Mouse (Mus musculus) CH12.LX (cell line): Measurements from ENCODE around the gene Efna4. TPM values are rescaled to one million over a fixed set of nuclear protein-coding genes. Genes with fewer than 3 reads are reported as not detected.

ENCODE experiments used
- DNase-seq: peaks from one replicate; pipeline ENCODE4 v3.0.0-alpha.2; 2013; ENCODE audit errors: extremely low read depth
- H3K27ac ChIP-seq: 2 replicates; pipeline ENCODE4 v1.5.1; 2012; ENCODE audit warnings: low read depth, mild to moderate bottlenecking, control low read depth, moderate library complexity; ENCODE audit not compliant: insufficient read depth
- H3K27me3 ChIP-seq: replicated peaks from 2 replicates; pipeline ENCODE3; 2012; ENCODE audit warnings: inconsistent platforms
- H3K36me3 ChIP-seq, 2 experiments: replicated peaks in 1 of 2; 2 replicates each; pipeline versions ENCODE3 to v1.6.1; 2012; ENCODE audit warnings: inconsistent platforms in 1 of 2, low read length in 1 of 2, mild to moderate bottlenecking in 1 of 2, mixed read lengths in 1 of 2, moderate library complexity in 1 of 2; ENCODE audit not compliant: control insufficient read depth in 1 of 2, insufficient read depth in 1 of 2
- H3K4me1 ChIP-seq, 2 experiments: 2 replicates each; pipeline ENCODE4 v1.6.1; 2012; ENCODE audit warnings: inconsistent platforms in 1 of 2, moderate library complexity in 1 of 2; ENCODE audit not compliant: insufficient read depth in 2 of 2, control insufficient read depth in 1 of 2
- H3K4me2 ChIP-seq: 2 replicates; pipeline ENCODE4 v1.6.1; 2012; ENCODE audit warnings: low read depth, mild to moderate bottlenecking, control low read depth; ENCODE audit not compliant: poor library complexity, insufficient read depth, severe bottlenecking
- H3K4me3 ChIP-seq, 3 experiments: fragments of 150-350 bp in 1 of 3; sonication (generic) in 1 of 3; replicated peaks in 1 of 3; 2 replicates each; pipeline versions ENCODE3 to v1.5.1; 2011 to 2012; ENCODE audit warnings: low read depth in 2 of 3, low read length in 2 of 3, mild to moderate bottlenecking in 2 of 3, moderate library complexity in 2 of 3, control low read depth in 1 of 3, improper control_type of control experiment in 1 of 3, inconsistent platforms in 1 of 3, mixed read lengths in 1 of 3; ENCODE audit not compliant: poor library complexity in 1 of 3
- H3K79me2 ChIP-seq: replicated peaks from 2 replicates; pipeline ENCODE4 v1.6.1; 2012; ENCODE audit warnings: mild to moderate bottlenecking, moderate library complexity; ENCODE audit not compliant: control insufficient read depth, poor library complexity, insufficient read depth, severe bottlenecking; ENCODE audit errors: extremely low read depth
- H3K9ac ChIP-seq: 2 replicates; pipeline ENCODE4 v1.6.1; 2012; ENCODE audit warnings: low read depth, mild to moderate bottlenecking, control low read depth, moderate library complexity; ENCODE audit not compliant: insufficient read depth
- H3K9me3 ChIP-seq: replicated peaks from 2 replicates; pipeline ENCODE3; 2012; ENCODE audit warnings: low read length, inconsistent platforms, mixed read lengths
- BHLHE40 ChIP-seq: IDR thresholded peaks from 2 replicates; pipeline ENCODE4 v1.6.1; 2011; ENCODE audit warnings: mild to moderate bottlenecking, low read depth, low read length, improper control_type of control experiment
- CHD1 ChIP-seq: IDR thresholded peaks from 2 replicates; pipeline ENCODE4 v1.6.1; 2012; ENCODE audit warnings: low read depth, low read length, improper control_type of control experiment, inconsistent platforms
- CTCF ChIP-seq, 2 experiments: IDR thresholded peaks in 1 of 2; conservative IDR thresholded peaks in 1 of 2; 2 replicates each; pipeline ENCODE4 v1.5.1; 2011 to 2012; ENCODE audit warnings: low read depth in 2 of 2, low read length in 2 of 2, improper control_type of control experiment in 1 of 2, inconsistent platforms in 1 of 2, mild to moderate bottlenecking in 1 of 2, moderate library complexity in 1 of 2
- ELF1 ChIP-seq: IDR thresholded peaks from 2 replicates; pipeline ENCODE4 v1.6.1; 2014; ENCODE audit warnings: low read depth, mild to moderate bottlenecking, inconsistent platforms, low read length, improper control_type of control experiment
- EP300 ChIP-seq: IDR thresholded peaks from 2 replicates; pipeline ENCODE4 v1.6.1; 2011; ENCODE audit warnings: low read length, improper control_type of control experiment
- ETS1 ChIP-seq: conservative IDR thresholded peaks from 2 replicates; pipeline ENCODE4 v1.6.1; 2012; ENCODE audit warnings: low read depth, mild to moderate bottlenecking, inconsistent platforms, low read length, improper control_type of control experiment, moderate library complexity
- GABPA ChIP-seq: IDR thresholded peaks from 2 replicates; pipeline ENCODE4 v1.6.1; 2012; ENCODE audit warnings: low read depth, low read length, improper control_type of control experiment, inconsistent platforms; ENCODE audit not compliant: insufficient replicate concordance
- IRF4 ChIP-seq: IDR thresholded peaks from 2 replicates; pipeline ENCODE4 v1.6.1; 2014; ENCODE audit warnings: low read depth, mild to moderate bottlenecking, inconsistent platforms, low read length, improper control_type of control experiment
- MAFK ChIP-seq: IDR thresholded peaks from 2 replicates; pipeline ENCODE4 v1.6.1; 2011; ENCODE audit warnings: low read length, improper control_type of control experiment; ENCODE audit not compliant: insufficient replicate concordance
- MEF2A ChIP-seq: IDR thresholded peaks from 2 replicates; pipeline ENCODE4 v1.6.1; 2014; ENCODE audit warnings: low read depth, mild to moderate bottlenecking, inconsistent platforms, low read length, improper control_type of control experiment, borderline replicate concordance
- MXI1 ChIP-seq: IDR thresholded peaks from 2 replicates; pipeline ENCODE4 v1.6.1; 2011; ENCODE audit warnings: mild to moderate bottlenecking, low read depth, low read length, improper control_type of control experiment
- MYC ChIP-seq: IDR thresholded peaks from 2 replicates; pipeline ENCODE4 v1.6.1; 2011; ENCODE audit warnings: low read depth, mild to moderate bottlenecking, improper control_type of control experiment, low read length
- NELFE ChIP-seq: IDR thresholded peaks from 2 replicates; pipeline ENCODE4 v1.6.1; 2011; ENCODE audit warnings: low read depth, low read length, improper control_type of control experiment
- PAX5 ChIP-seq: IDR thresholded peaks from 2 replicates; pipeline ENCODE4 v1.6.1; 2012; ENCODE audit warnings: low read length, inconsistent platforms, mixed read lengths
- POLR2A ChIP-seq: IDR thresholded peaks from 2 replicates; pipeline ENCODE4 v1.6.1; 2011; ENCODE audit warnings: low read depth, mild to moderate bottlenecking, improper control_type of control experiment, low read length
- POLR2AphosphoS2 ChIP-seq: IDR thresholded peaks from 2 replicates; pipeline ENCODE4 v1.6.1; 2011; ENCODE audit warnings: low read depth, low read length, improper control_type of control experiment
- RCOR1 ChIP-seq: conservative IDR thresholded peaks from 2 replicates; pipeline ENCODE4 v1.6.1; 2012; ENCODE audit warnings: low read depth, mild to moderate bottlenecking, inconsistent platforms, low read length, improper control_type of control experiment
- TCF12 ChIP-seq: IDR thresholded peaks from 2 replicates; pipeline ENCODE4 v1.6.1; 2014; ENCODE audit warnings: low read depth, mild to moderate bottlenecking, inconsistent platforms, low read length, improper control_type of control experiment
- USF1 ChIP-seq: IDR thresholded peaks from 2 replicates; pipeline ENCODE4 v1.6.1; 2014; ENCODE audit warnings: low read depth, mild to moderate bottlenecking, inconsistent platforms, low read length, improper control_type of control experiment
- USF2 ChIP-seq: conservative IDR thresholded peaks from 2 replicates; pipeline ENCODE4 v1.6.1; 2011; ENCODE audit warnings: low read depth, low read length, improper control_type of control experiment
- ZKSCAN1 ChIP-seq: IDR thresholded peaks from 2 replicates; pipeline ENCODE4 v1.6.1; 2012; ENCODE audit warnings: low read depth, inconsistent platforms, low read length, improper control_type of control experiment, borderline replicate concordance
- dilution Hi-C: fragments of 300-500 bp; cut with MboI; formaldehyde crosslinking; loops from 2 replicates; pipeline ENCODE4 v1.14.3; 2020; ENCODE audit warnings: low sequenced_read_pairs; ENCODE audit not compliant: extremely low pct_unique_long_range_greater_than_20kb, extremely low pct_ligation_motif_present
- in situ Hi-C: fragments of 300-500 bp; cut with MboI; formaldehyde crosslinking; loops from 3 replicates; pipeline ENCODE4 v1.14.3; 2019; ENCODE audit warnings: low sequenced_read_pairs, low pct_ligation_motif_present, low pct_unique_long_range_greater_than_20kb, mixed read lengths
- polyA plus RNA-seq: library from polyadenylated mRNA; unstranded; fragments of >175 nt; gene quantifications from 2 replicates; pipeline ENCODE4 v1.2.1, GENCODE M21; 2012; ENCODE audit warnings: low read depth; ENCODE audit not compliant: insufficient read length
- total RNA-seq, 2 experiments: library from RNA; depleted of rRNA; stranded (reverse); fragments of 300-350 nt in 1 of 2; fragments of >200 nt in 1 of 2; gene quantifications; 2 replicates each; pipeline ENCODE4 v1.2.3; 2012 to 2014

Efna4 gene
- total and polyA plus RNA-seq, 3 experiments: 1.1 to 2.6 (median 1.1) TPM

DNA sequence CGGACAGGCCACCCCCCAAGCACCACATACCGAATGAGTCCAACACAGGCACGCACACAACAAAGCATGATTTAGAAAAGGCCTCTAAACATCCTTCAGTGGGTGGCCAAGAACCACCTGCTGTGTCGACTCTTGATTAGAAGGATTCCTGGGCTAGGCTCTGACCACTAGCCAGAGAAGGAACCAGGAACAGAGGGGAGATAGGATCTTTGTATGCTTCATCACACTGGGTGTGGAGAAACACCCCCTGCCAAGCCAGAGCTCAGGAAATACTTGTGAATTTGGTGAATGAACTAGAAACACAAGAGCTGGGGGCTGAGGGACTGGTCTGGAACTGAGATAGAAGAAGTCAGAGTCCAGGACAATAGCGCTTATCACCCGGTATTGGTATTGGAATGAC, 1.3 kb downstream of the Efna4 start:
- TF ChIP-seq IRF4 (no peak), TCF12 (no peak), MAFK (no peak), CTCF (conservative IDR thresholded peaks at IDR 0.05 in 1 of 2, IDR thresholded peaks at IDR 0.05 in 1 of 2; ENCODE audit: low read depth in 2 of 2, low read length in 2 of 2) (no peak), MEF2A (no peak), ZKSCAN1 (no peak), NELFE (no peak), POLR2AphosphoS2 (no peak), USF1 (no peak), MYC (no peak), ELF1 (no peak), CHD1 (no peak), BHLHE40 (no peak), RCOR1 (no peak)
- dilution Hi-C loops: no loop called here
- H3K4me2 ChIP-seq: no peak overlapping the region

DNA sequence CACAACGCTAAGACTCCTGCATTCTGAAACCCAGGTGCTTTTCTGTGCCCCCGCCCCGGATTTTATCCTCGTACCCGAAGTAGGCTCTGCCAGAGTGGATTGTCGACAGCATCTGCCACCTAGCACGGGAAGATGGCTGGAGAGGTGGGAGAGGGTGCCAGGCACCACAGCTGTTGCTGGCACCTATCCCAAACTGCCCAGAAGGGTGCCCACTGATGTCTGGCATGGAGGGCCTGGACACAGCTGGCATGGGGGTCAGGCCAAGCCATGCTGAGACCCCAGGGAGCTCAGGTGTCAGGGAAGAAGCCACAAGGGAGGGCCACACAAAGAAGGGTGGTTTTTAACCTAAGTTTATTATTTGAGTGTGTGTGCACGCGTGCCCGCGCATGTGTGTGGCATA, 4.8 kb downstream of the Efna4 start:
- no peak for DNase-seq
- no peak overlapping the region for H3K4me2 ChIP-seq
- H3K27ac ChIP-seq: no peak overlapping the region
- no peaks in the 10 kb centered on the region for H3K79me2 ChIP-seq
- TF ChIP-seq EP300 (no peak), ETS1 (no peak), TCF12 (no peak), GABPA (no peak), MYC (no peak), MXI1 (no peak), ELF1 (no peak), PAX5 (no peak), POLR2AphosphoS2 (no peak), USF2 (no peak), CTCF (conservative IDR thresholded peaks at IDR 0.05 in 1 of 2, IDR thresholded peaks at IDR 0.05 in 1 of 2; ENCODE audit: low read depth in 2 of 2, low read length in 2 of 2) (no peak), POLR2A (no peak)
- H3K9me3 ChIP-seq: no peaks in the 10 kb centered on the region
- H3K4me3 ChIP-seq: no peak overlapping the region
- peaks cover 46% of the 10 kb centered on the region for H3K27me3 ChIP-seq
- dilution Hi-C loops: no loop called here
- peaks cover 15 to 33% of the 10 kb centered on the region in 2 experiments for H3K4me1 ChIP-seq
- no peak overlapping the region for H3K9ac ChIP-seq
- H3K36me3 ChIP-seq: no peaks in the 10 kb centered on the region
- in situ Hi-C loops: loop anchor here (25.0 kb wide), 2 partner anchors 354 to 429 kb away; partner anchors contain the start of genes Chrnb2 and Ube2q1

More for the DNA sequence above, 1.3 kb downstream of the Efna4 start:
- H3K9ac ChIP-seq: no peak overlapping the region
- H3K79me2 ChIP-seq: no peaks in the 10 kb centered on the region
- in situ Hi-C loops: loop anchor here (25.0 kb wide), 2 partner anchors 351 to 426 kb away; partner anchors contain the start of genes Chrnb2 and Ube2q1
- peaks cover 30% of the 10 kb centered on the region for H3K27me3 ChIP-seq
- no peak overlapping the region for H3K27ac ChIP-seq
- no peaks in the 10 kb centered on the region for H3K9me3 ChIP-seq
- H3K4me3 ChIP-seq: no peak overlapping the region
- H3K36me3 ChIP-seq: peaks cover 0 to 24% of the 10 kb centered on the region in 2 experiments
- DNase-seq: no peak
- H3K4me1 ChIP-seq: peaks cover 9 to 21% of the 10 kb centered on the region in 2 experiments
